Mouse (Mus musculus) heart, embryonic 16.5 days (tissue): ENCODE measurements at regions not wholly inside any gene's neighbourhood (a gene's known extent, or its start where the extent isn't known, plus 50 kb on each side); places are given as distances from the start of the nearest gene placed in this dataset.

Source experiments
- ATAC-seq: fragments of 200-750 bp; cut with Nextera tagmentation; replicated peaks from 2 replicates; pipeline ENCODE4 v1.8.0; 2017; ENCODE audit warnings: moderate number of reproducible peaks; ENCODE audit not compliant: insufficient read depth, low FRiP score; ENCODE audit errors: extremely low read depth
- H3K27ac ChIP-seq: fragments of 300-500 bp; sonication (generic); 2 replicates; pipeline ENCODE4 v1.5.1; 2014; ENCODE audit warnings: mild to moderate bottlenecking, low read length, control low read depth, moderate library complexity
- H3K27me3 ChIP-seq: fragments of 300-500 bp; sonication (generic); 2 replicates; pipeline ENCODE4 v1.6.1; 2014; ENCODE audit warnings: low read length, mixed read lengths; ENCODE audit not compliant: control insufficient read depth, insufficient read depth
- H3K36me3 ChIP-seq: fragments of 300-500 bp; sonication (generic); 2 replicates; pipeline ENCODE4 v1.6.1; 2014; ENCODE audit not compliant: control insufficient read depth, insufficient read depth
- H3K4me1 ChIP-seq: fragments of 300-500 bp; sonication (generic); 2 replicates; pipeline ENCODE4 v1.6.1; 2014; ENCODE audit warnings: low read length, mixed read lengths; ENCODE audit not compliant: control insufficient read depth, insufficient read depth
- H3K4me2 ChIP-seq: fragments of 300-500 bp; sonication (generic); 2 replicates; pipeline ENCODE4 v1.6.1; 2014; ENCODE audit warnings: low read depth, mild to moderate bottlenecking, control low read depth, low read length
- H3K4me3 ChIP-seq: fragments of 300-500 bp; sonication (generic); 2 replicates; pipeline ENCODE4 v1.5.1; 2014; ENCODE audit warnings: mild to moderate bottlenecking, control low read depth, low read length
- H3K9ac ChIP-seq: fragments of 300-500 bp; sonication (generic); 2 replicates; pipeline ENCODE4 v1.6.1; 2014; ENCODE audit warnings: low read length, control low read depth
- H3K9me3 ChIP-seq: fragments of 300-500 bp; sonication (generic); replicated peaks from 2 replicates; pipeline ENCODE4 v1.6.1; 2016; ENCODE audit warnings: low read length; ENCODE audit not compliant: control insufficient read depth
- WGBS: fragments of 180-500 bp; shearing (Covaris S2); extraction: QIAGEN DNeasy Blood & Tissue Kit; methylation state at CpG from one replicate; pipeline ENCODE4 v1.1.7; 2014; 5-methylcytosine and 5-hydroxymethylcytosine counted together

- no peak overlapping the region for H3K27ac ChIP-seq
- no peak overlapping the region for H3K4me2 ChIP-seq
- H3K4me1 ChIP-seq: no peaks in the 10 kb centered on the region
- H3K27me3 ChIP-seq: no peaks in the 10 kb centered on the region
- no peak overlapping the region for H3K4me3 ChIP-seq
- 57% methylated on average over 12 of the region's 12 CpGs for WGBS
- no peak overlapping the region for H3K9ac ChIP-seq
- ATAC-seq: no peak
- H3K36me3 ChIP-seq: no peaks in the 10 kb centered on the region
- no peaks in the 10 kb centered on the region for H3K9me3 ChIP-seq
Measured at GRCm38 (mm10) chr4:46257061-46257795, 61.1 kb upstream of the Xpa start.

GRCm38 (mm10) chr4:46258774-46259173 is 62.7 kb upstream of the Xpa start:
- 51% methylated on average over 5 of the region's 5 CpGs for WGBS
- no peak overlapping the region for H3K4me2 ChIP-seq
- no peak; the same call in 1 of the 2 replicates for ATAC-seq
- H3K4me1 ChIP-seq: no peaks in the 10 kb centered on the region
- no peak overlapping the region for H3K9ac ChIP-seq
- H3K27ac ChIP-seq: no peak overlapping the region
- H3K27me3 ChIP-seq: no peaks in the 10 kb centered on the region
- no peak overlapping the region for H3K4me3 ChIP-seq
- no peaks in the 10 kb centered on the region for H3K36me3 ChIP-seq
- H3K9me3 ChIP-seq: no peaks in the 10 kb centered on the region

GRCm38 (mm10) chr4:46268564-46269247 is 72.6 kb upstream of the Xpa start:
- Histone ChIP-seq H3K4me2 (no peak overlapping the region), H3K36me3 (no peaks in the 10 kb centered on the region), H3K9me3 (no peaks in the 10 kb centered on the region), H3K27me3 (0 out of 2 replicates have a peak, but pooled peaks cover 2% of the 10 kb centered on the region), H3K27ac (no peak overlapping the region), H3K4me3 (no peak overlapping the region), H3K9ac (no peak overlapping the region), H3K4me1 (no peaks in the 10 kb centered on the region)
- 48% methylated on average over 6 of the region's 6 CpGs for WGBS
- no peak for ATAC-seq

GRCm38 (mm10) chr4:46271066-46271465 is 72.3 kb upstream of the Foxe1 start:
- Histone ChIP-seq H3K4me1 (no peaks in the 10 kb centered on the region), H3K9me3 (no peaks in the 10 kb centered on the region), H3K36me3 (no peaks in the 10 kb centered on the region), H3K27me3 (0 out of 2 replicates have a peak, but pooled peaks cover 3% of the 10 kb centered on the region), H3K4me2 (no peak overlapping the region), H3K9ac (no peak overlapping the region), H3K4me3 (no peak overlapping the region), H3K27ac (no peak overlapping the region)
- no peak for ATAC-seq
- 0% methylated on average over 2 of the region's 2 CpGs for WGBS

- WGBS: 77% methylated on average over 3 of the region's 3 CpGs
- Histone ChIP-seq H3K4me3 (no peak overlapping the region), H3K4me1 (no peaks in the 10 kb centered on the region), H3K27me3 (0 out of 2 replicates have a peak, but pooled peaks cover 3% of the 10 kb centered on the region), H3K36me3 (no peaks in the 10 kb centered on the region), H3K9me3 (no peaks in the 10 kb centered on the region), H3K9ac (no peak overlapping the region), H3K4me2 (no peak overlapping the region), H3K27ac (no peak overlapping the region)
- 0 out of 2 replicates have a peak, but pooled peaks have one; percentile 23 for ATAC-seq
Measured at GRCm38 (mm10) chr4:46275773-46276172, 67.6 kb upstream of the Foxe1 start.

- H3K27ac ChIP-seq: no peak overlapping the region
- WGBS: 16% methylated on average over 19 of the region's 19 CpGs
- no peaks in the 10 kb centered on the region for H3K36me3 ChIP-seq
- H3K4me1 ChIP-seq: no peaks in the 10 kb centered on the region
- H3K4me3 ChIP-seq: no peak overlapping the region
- 0 out of 2 replicates have a peak, but pooled peaks cover 3% of the 10 kb centered on the region for H3K27me3 ChIP-seq
- 0 out of 2 replicates have a peak overlapping the region, but pooled peaks have one; percentile 3 for H3K4me2 ChIP-seq
- peak; percentile 70 for ATAC-seq
- H3K9ac ChIP-seq: no peak overlapping the region
- no peaks in the 10 kb centered on the region for H3K9me3 ChIP-seq
Measured at GRCm38 (mm10) chr4:46276851-46277581, 66.4 kb upstream of the Foxe1 start.

- no peak overlapping the region for H3K4me2 ChIP-seq
- H3K27ac ChIP-seq: no peak overlapping the region
- no peaks in the 10 kb centered on the region; the same call in 1 of the 2 replicates for H3K27me3 ChIP-seq
- ATAC-seq: no peak
- H3K4me1 ChIP-seq: no peaks in the 10 kb centered on the region
- 82% methylated on average over 9 of the region's 9 CpGs for WGBS
- H3K4me3 ChIP-seq: no peak overlapping the region
- H3K9ac ChIP-seq: no peak overlapping the region
- H3K36me3 ChIP-seq: no peaks in the 10 kb centered on the region
- H3K9me3 ChIP-seq: 0 out of 2 replicates have a peak, but pooled peaks cover 4% of the 10 kb centered on the region
Measured at GRCm38 (mm10) chr4:46286955-46287354, 56.5 kb upstream of the Foxe1 start.

- H3K36me3 ChIP-seq: no peaks in the 10 kb centered on the region
- 19% methylated on average over 10 of the region's 10 CpGs for WGBS
- peaks cover 8% of the 10 kb centered on the region; the same call in 1 of the 2 replicates for H3K27me3 ChIP-seq
- no peak overlapping the region for H3K4me3 ChIP-seq
- H3K9me3 ChIP-seq: 0 out of 2 replicates have a peak, but pooled peaks cover 4% of the 10 kb centered on the region
- H3K4me2 ChIP-seq: no peak overlapping the region; the same call in 1 of the 2 replicates
- H3K4me1 ChIP-seq: no peaks in the 10 kb centered on the region
- no peak overlapping the region for H3K27ac ChIP-seq
- ATAC-seq: no peak
- no peak overlapping the region for H3K9ac ChIP-seq
Measured at GRCm38 (mm10) chr4:46291620-46292254, 51.7 kb upstream of the Foxe1 start.
